Mouse (Mus musculus): Measurements from ENCODE around the gene Rrp1b.
"Not testable (repeated sequence)": the region's sequence is repeated elsewhere in the genome, so short reads cannot be mapped to it uniquely, and the experiment has no call there.

- TF ChIP-seq CTCF (IDR thresholded peaks at IDR 0.05; ENCODE audit: low read depth) = not testable (repeated sequence)
- TF ChIP-seq EP300 (IDR thresholded peaks at IDR 0.05; ENCODE audit: low read depth) = peak; percentile 98
These were observed 72.6 kb downstream of the Rrp1b start for GRCm38 (mm10) chr17:32108320-32109011.
